Mouse (Mus musculus) limb, embryonic 12.5 days (tissue): ENCODE data around the gene Atxn1l. TPM values are rescaled to one million over a fixed set of nuclear protein-coding genes. Genes with fewer than 3 reads are reported as not detected.
A peak's percentile ranks its signal among the peaks of the same experiment; 100 is the strongest.

ENCODE experiments used
- ATAC-seq: fragments of 200-750 bp; cut with Nextera tagmentation; 2 replicates; pipeline ENCODE4 v1.8.0; 2017; ENCODE audit warnings: low read depth, moderate TSS enrichment; ENCODE audit not compliant: insufficient number of reproducible peaks, insufficient read depth, low FRiP score, low TSS enrichment
- H3K27ac ChIP-seq: fragments of 300-500 bp; sonication (generic); 2 replicates; pipeline ENCODE4 v1.5.1; 2016; ENCODE audit warnings: mild to moderate bottlenecking, moderate library complexity
- H3K27me3 ChIP-seq: fragments of 300-500 bp; sonication (generic); 2 replicates; pipeline ENCODE4 v1.6.1; 2016; ENCODE audit warnings: mild to moderate bottlenecking, moderate library complexity
- H3K36me3 ChIP-seq: fragments of 300-500 bp; sonication (generic); 2 replicates; pipeline ENCODE4 v1.6.1; 2016; ENCODE audit warnings: mild to moderate bottlenecking, moderate library complexity
- H3K4me1 ChIP-seq: fragments of 300-500 bp; sonication (generic); replicated peaks from 2 replicates; pipeline ENCODE4 v1.6.1; 2016
- H3K4me2 ChIP-seq: fragments of 300-500 bp; sonication (generic); 2 replicates; pipeline ENCODE4 v1.6.1; 2016; ENCODE audit warnings: mild to moderate bottlenecking, moderate library complexity
- H3K4me3 ChIP-seq: fragments of 300-500 bp; sonication (generic); replicated peaks from 2 replicates; pipeline ENCODE4 v1.5.1; 2016; ENCODE audit warnings: mild to moderate bottlenecking
- H3K9ac ChIP-seq: fragments of 300-500 bp; sonication (generic); replicated peaks from 2 replicates; pipeline ENCODE4 v1.6.1; 2016; ENCODE audit warnings: mild to moderate bottlenecking, moderate library complexity
- H3K9me3 ChIP-seq: fragments of 300-500 bp; sonication (generic); 2 replicates; pipeline ENCODE4 v1.6.1; 2016; ENCODE audit warnings: mild to moderate bottlenecking, moderate library complexity
- WGBS: fragments of 180-500 bp; shearing (Covaris S2); methylation state at CpG from one replicate; pipeline ENCODE4 v1.1.7; 2016; 5-methylcytosine and 5-hydroxymethylcytosine counted together
- polyA plus RNA-seq: library from polyadenylated mRNA; unstranded; fragments of >200 nt; fragmentation: Nextera tagmentation; extraction: Ambion mirVana; gene quantifications from 2 replicates; pipeline ENCODE4 v1.2.1, GENCODE M21; 2016

Gene Atxn1l
- polyA plus RNA-seq: 9.2 and 10.0 TPM in 2 replicates

GRCm38 (mm10) chr8:109737237-109738048, at the start of gene Atxn1l:
Gene Atxn1l, minus strand, starts transcription at chr8:109737739.
- Histone ChIP-seq H3K9me3 (no peaks in the 10 kb centered on the region), H3K4me2 (peak within 1 kb of the TSS; percentile 94), H3K4me1 (peaks cover 8% of the 10 kb centered on the region), H3K27ac (peak within 1 kb of the TSS; percentile 67; the same call in 1 of the 2 replicates), H3K4me3 (peak within 1 kb of the TSS; percentile 98), H3K36me3 (peaks cover 24% of the 10 kb centered on the region), H3K9ac (peak within 1 kb of the TSS; percentile 99), H3K27me3 (no peaks in the 10 kb centered on the region)
- under 1% methylated on average over 59 of the region's 59 CpGs for WGBS
- peak; percentile 66; the same call in 1 of the 2 replicates for ATAC-seq

- WGBS: 77% methylated on average over 4 of the region's 4 CpGs
- H3K9ac ChIP-seq: no peak overlapping the region
- H3K9me3 ChIP-seq: no peaks in the 10 kb centered on the region
- peaks cover 3% of the 10 kb centered on the region for H3K27me3 ChIP-seq
- no peaks in the 10 kb centered on the region for H3K36me3 ChIP-seq
- no peak overlapping the region for H3K4me3 ChIP-seq
- H3K27ac ChIP-seq: no peak overlapping the region
- peaks cover 14% of the 10 kb centered on the region for H3K4me1 ChIP-seq
- H3K4me2 ChIP-seq: peak overlapping the region; percentile 85
- ATAC-seq: no peak
Measured at GRCm38 (mm10) chr8:109780548-109780947, 43.0 kb upstream of the Atxn1l start.

GRCm38 (mm10) chr8:109779431-109780228, 42.1 kb upstream of the Atxn1l start:
- H3K36me3 ChIP-seq: no peaks in the 10 kb centered on the region
- peak overlapping the region; percentile 98 for H3K4me3 ChIP-seq
- H3K9me3 ChIP-seq: no peaks in the 10 kb centered on the region
- peak overlapping the region; percentile 98 for H3K27ac ChIP-seq
- ATAC-seq: no peak
- peak overlapping the region; percentile 95 for H3K9ac ChIP-seq
- H3K4me1 ChIP-seq: peaks cover 14% of the 10 kb centered on the region
- peaks cover 8% of the 10 kb centered on the region for H3K27me3 ChIP-seq
- WGBS: 22% methylated on average over 24 of the region's 24 CpGs
- H3K4me2 ChIP-seq: peak overlapping the region; percentile 85

- ATAC-seq: peak; percentile 23; the same call in 1 of the 2 replicates
- H3K27me3 ChIP-seq: peaks cover 8% of the 10 kb centered on the region
- H3K9me3 ChIP-seq: no peaks in the 10 kb centered on the region
- H3K27ac ChIP-seq: peak overlapping the region; percentile 98
- H3K36me3 ChIP-seq: no peaks in the 10 kb centered on the region
- peak overlapping the region; percentile 95 for H3K9ac ChIP-seq
- H3K4me1 ChIP-seq: peaks cover 14% of the 10 kb centered on the region
- peak overlapping the region; percentile 98 for H3K4me3 ChIP-seq
- WGBS: under 1% methylated on average over 29 of the region's 32 CpGs
- H3K4me2 ChIP-seq: peak overlapping the region; percentile 85
Measured at GRCm38 (mm10) chr8:109778993-109779421, 41.5 kb upstream of the Atxn1l start.

GRCm38 (mm10) chr8:109778280-109778977, 40.9 kb upstream of the Atxn1l start, which contains the start of gene Ap1g1:
Gene Ap1g1, plus strand, starts transcription at chr8:109778554.
- peaks cover 12% of the 10 kb centered on the region for H3K27me3 ChIP-seq
- peak within 1 kb of the TSS; percentile 95 for H3K9ac ChIP-seq

GRCm38 (mm10) chr8:109777851-109778250, 40.3 kb upstream of the Atxn1l start:
- no peak for ATAC-seq
- H3K4me3 ChIP-seq: peak overlapping the region; percentile 98
- H3K4me1 ChIP-seq: peaks cover 14% of the 10 kb centered on the region
- H3K9ac ChIP-seq: peak overlapping the region; percentile 95; the same call in 1 of the 2 replicates
- no peaks in the 10 kb centered on the region for H3K9me3 ChIP-seq
- peaks cover 16% of the 10 kb centered on the region for H3K27me3 ChIP-seq
- WGBS: 28% methylated on average over 5 of the region's 5 CpGs
- no peak overlapping the region for H3K27ac ChIP-seq
- peak overlapping the region; percentile 85 for H3K4me2 ChIP-seq
- no peaks in the 10 kb centered on the region for H3K36me3 ChIP-seq

More at GRCm38 (mm10) chr8:109778280-109778977, 40.9 kb upstream of the Atxn1l start, which contains the start of gene Ap1g1:
- peak; percentile 98 for ATAC-seq
- Histone ChIP-seq H3K4me2 (peak within 1 kb of the TSS; percentile 85), H3K4me3 (peak within 1 kb of the TSS; percentile 98), H3K4me1 (peaks cover 14% of the 10 kb centered on the region), H3K9me3 (no peaks in the 10 kb centered on the region), H3K27ac (peak within 1 kb of the TSS; percentile 98), H3K36me3 (no peaks in the 10 kb centered on the region)
- under 1% methylated on average over 63 of the region's 64 CpGs for WGBS

- no peak for ATAC-seq
- Histone ChIP-seq H3K36me3 (no peaks in the 10 kb centered on the region), H3K4me3 (no peak overlapping the region), H3K4me1 (no peaks in the 10 kb centered on the region), H3K27me3 (peaks cover 20% of the 10 kb centered on the region), H3K4me2 (no peak overlapping the region), H3K9ac (no peak overlapping the region), H3K9me3 (no peaks in the 10 kb centered on the region), H3K27ac (no peak overlapping the region)
- 54% methylated on average over 3 of the region's 3 CpGs for WGBS
Measured at GRCm38 (mm10) chr8:109773154-109773553, 35.6 kb upstream of the Atxn1l start.

GRCm38 (mm10) chr8:109766081-109766480, 28.5 kb upstream of the Atxn1l start:
- ATAC-seq: no peak
- 70% methylated on average over 7 of the region's 7 CpGs for WGBS
- no peak overlapping the region for H3K27ac ChIP-seq

GRCm38 (mm10) chr8:109764031-109764430, 26.5 kb upstream of the Atxn1l start:
- H3K9ac ChIP-seq: no peak overlapping the region
- ATAC-seq: no peak
- peaks cover 17% of the 10 kb centered on the region for H3K9me3 ChIP-seq
- H3K36me3 ChIP-seq: no peaks in the 10 kb centered on the region
- H3K4me2 ChIP-seq: no peak overlapping the region
- no peak overlapping the region for H3K27ac ChIP-seq
- 87% methylated on average over 6 of the region's 6 CpGs for WGBS
- H3K4me1 ChIP-seq: no peaks in the 10 kb centered on the region
- H3K4me3 ChIP-seq: no peak overlapping the region
- H3K27me3 ChIP-seq: no peaks in the 10 kb centered on the region

More at GRCm38 (mm10) chr8:109766081-109766480, 28.5 kb upstream of the Atxn1l start:
- Histone ChIP-seq H3K27me3 (no peaks in the 10 kb centered on the region), H3K4me2 (no peak overlapping the region), H3K9ac (no peak overlapping the region), H3K4me3 (no peak overlapping the region), H3K36me3 (no peaks in the 10 kb centered on the region), H3K4me1 (no peaks in the 10 kb centered on the region), H3K9me3 (peaks cover 17% of the 10 kb centered on the region)

- no peaks in the 10 kb centered on the region for H3K27me3 ChIP-seq
- H3K4me3 ChIP-seq: no peak overlapping the region
- H3K27ac ChIP-seq: no peak overlapping the region
- no peak for ATAC-seq
- WGBS: 57% methylated on average over 1 of the region's 1 CpGs
- no peaks in the 10 kb centered on the region for H3K4me1 ChIP-seq
- H3K9ac ChIP-seq: no peak overlapping the region
- peaks cover 17% of the 10 kb centered on the region for H3K9me3 ChIP-seq
- no peaks in the 10 kb centered on the region for H3K36me3 ChIP-seq
- H3K4me2 ChIP-seq: no peak overlapping the region
Measured at GRCm38 (mm10) chr8:109760221-109760620, 22.7 kb upstream of the Atxn1l start.
